Mouse (Mus musculus) heart, adult 2 months (tissue): Measurements from ENCODE around the gene Sorcs2.

ENCODE experiments used
- CTCF ChIP-seq: fragments of 200-600 bp; IDR thresholded peaks from 2 replicates; pipeline ENCODE4 v1.8.1; 2022; ENCODE audit warnings: antibody characterized with exemption, mild to moderate bottlenecking, moderate library complexity
- EP300 ChIP-seq: fragments of 200-500 bp; IDR thresholded peaks from 2 replicates; pipeline ENCODE4 v1.6.1; 2011; ENCODE audit warnings: low read depth, low read length, control low read depth; ENCODE audit not compliant: insufficient read depth
- POLR2A ChIP-seq: fragments of 200-500 bp; IDR thresholded peaks from 2 replicates; pipeline ENCODE4 v1.6.1; 2011; ENCODE audit warnings: mild to moderate bottlenecking, low read depth, low read length, control low read depth; ENCODE audit not compliant: insufficient read depth

GRCm38 (mm10) chr5:36326057-36327010 is 71.6 kb downstream of the Sorcs2 start:
- TF ChIP-seq CTCF: no peak
- no peak for TF ChIP-seq POLR2A
- no peak for TF ChIP-seq EP300
